Mouse (Mus musculus) bone marrow, adult 2 months (tissue): ENCODE data around the gene Rpl27.
"Not testable (repeated sequence)": the region's sequence is repeated elsewhere in the genome, so short reads cannot be mapped to it uniquely, and the experiment has no call there.

Experiments used
- CTCF ChIP-seq: fragments of 200-500 bp; IDR thresholded peaks from 2 replicates; pipeline ENCODE4 v1.5.1; 2011; ENCODE audit warnings: low read length, control low read depth; ENCODE audit not compliant: control insufficient read depth, insufficient read depth
- POLR2A ChIP-seq: fragments of 200-500 bp; IDR thresholded peaks from 2 replicates; pipeline ENCODE4 v1.6.1; 2011; ENCODE audit warnings: low read depth, mild to moderate bottlenecking, control low read depth, low read length, borderline replicate concordance; ENCODE audit not compliant: control insufficient read depth

- not testable (repeated sequence) for TF ChIP-seq CTCF, POLR2A
These were observed 7.5 kb downstream of the Rpl27 start for GRCm38 (mm10) chr11:101449596-101449995.
